23 mouse cellular contexts compared by ENCODE assay signal in genomic region chr6:101281644-101282043, GRCm38 (mm10).
A peak's percentile ranks its signal among the peaks of the same experiment; 100 is the strongest.
DNase-seq lines count a peak whose midpoint lies in the region; ATAC-seq and TF ChIP-seq lines count a peak whose summit lies in the region.
"Had no signal": no experiment of that assay in that cellular context is flagged by ENCODE, and none has a peak within 500 bp of the region (broad histone marks: within the 10 kb centered on the region; RNA-seq: fewer than 3 reads in every experiment).

No protein-coding gene starts in this region.

- TF ChIP-seq POLR2A in limb, embryonic 14.5 days (IDR thresholded peaks at IDR 0.05; ENCODE audit: borderline replicate concordance, extremely low read depth, insufficient read depth, insufficient read length) = no peak

- DNase-seq in forebrain, embryonic 10.5 days (ENCODE audit: extremely low spot score, low spot score) = no peak
- peak; percentile 68 for DNase-seq in lung, embryonic 14.5 days
- DNase-seq in lung, postnatal 4 days = no peak
- DNase-seq in midbrain, embryonic 14.5 days = peak; percentile 39
- no peak for DNase-seq in midbrain, postnatal 0 days (ENCODE audit: low spot score)
- DNase-seq in limb, embryonic 14.5 days (ENCODE audit: low spot score) = peak; percentile 34
- no peak for DNase-seq in layer of hippocampus, postnatal 14 days (ENCODE audit: low spot score in 2 of 2)
- DNase-seq: adrenal gland, postnatal 10 days; cerebellum, adult 9-11 months; gastrocnemius, postnatal 36 days; heart, postnatal 36 days; kidney, adult 11 months; lung, postnatal 36 days; right cerebral cortex, postnatal 25 days; thymus, adult 2 months had no signal

- no peak overlapping the region for H3K27ac ChIP-seq in forebrain, embryonic 13.5 days
- no peak overlapping the region for H3K27ac ChIP-seq in forebrain, embryonic 10.5 days
- H3K27ac ChIP-seq in lung, embryonic 14.5 days (ENCODE audit: low read depth) = 0 out of 2 replicates have a peak overlapping the region, but pooled peaks have one; percentile 19
- H3K27ac ChIP-seq in midbrain, embryonic 14.5 days (replicated peaks; ENCODE audit: low read depth, low read length) = no peak overlapping the region
- H3K27ac ChIP-seq in midbrain, postnatal 0 days (ENCODE audit: low read depth, low read length) = no peak overlapping the region
- H3K27ac ChIP-seq in limb, embryonic 14.5 days (replicated peaks; ENCODE audit: low read depth, low read length) = no peak overlapping the region
- H3K27ac ChIP-seq: hindbrain, embryonic 14.5 days; kidney, postnatal 0 days had no signal

- no peak overlapping the region for H3K4me3 ChIP-seq in forebrain, embryonic 13.5 days
- no peak overlapping the region for H3K4me3 ChIP-seq in forebrain, embryonic 10.5 days
- no peak overlapping the region for H3K4me3 ChIP-seq in lung, embryonic 14.5 days (ENCODE audit: low read depth, low read length)
- H3K4me3 ChIP-seq in midbrain, embryonic 14.5 days (replicated peaks; ENCODE audit: low read depth, low read length) = no peak overlapping the region
- H3K4me3 ChIP-seq in midbrain, postnatal 0 days (ENCODE audit: low read depth, low read length) = no peak overlapping the region
- H3K4me3 ChIP-seq in limb, embryonic 14.5 days (replicated peaks; ENCODE audit: low read length) = no peak overlapping the region
- H3K4me3 ChIP-seq: myocyte had no signal

- WGBS in forebrain, embryonic 13.5 days = 3% methylated on average over 3 of the region's 3 CpGs
- WGBS in forebrain, embryonic 10.5 days = 21% methylated on average over 3 of the region's 3 CpGs
- 31% methylated on average over 3 of the region's 3 CpGs for WGBS in lung, embryonic 14.5 days
- 6% methylated on average over 3 of the region's 3 CpGs for WGBS in midbrain, embryonic 14.5 days
- whole genome bisulfite sequencing in midbrain, postnatal 0 days = 20% methylated on average over 3 of the region's 3 CpGs
- 23% methylated on average over 3 of the region's 3 CpGs for WGBS in limb, embryonic 14.5 days

- H3K4me2 ChIP-seq in forebrain, embryonic 13.5 days = no peak overlapping the region
- no peak overlapping the region; the same call in 1 of the 2 replicates for H3K4me2 ChIP-seq in lung, embryonic 14.5 days
- no peak overlapping the region for H3K4me2 ChIP-seq in midbrain, embryonic 14.5 days (ENCODE audit: low read length)
- no peak overlapping the region for H3K4me2 ChIP-seq in midbrain, postnatal 0 days (ENCODE audit: low read depth, low read length, poor library complexity, severe bottlenecking)
- H3K4me2 ChIP-seq in limb, embryonic 14.5 days (replicated peaks; ENCODE audit: low read depth, low read length, severe bottlenecking) = no peak overlapping the region; the same call in 1 of the 2 replicates
- H3K4me2 ChIP-seq: hindbrain, embryonic 14.5 days; liver, embryonic 11.5 days had no signal

- no peak overlapping the region for H3K9ac ChIP-seq in forebrain, embryonic 13.5 days
- no peak overlapping the region for H3K9ac ChIP-seq in lung, embryonic 14.5 days
- no peak overlapping the region for H3K9ac ChIP-seq in midbrain, embryonic 14.5 days (replicated peaks; ENCODE audit: low read length)
- no peak overlapping the region for H3K9ac ChIP-seq in midbrain, postnatal 0 days (replicated peaks; ENCODE audit: low read length, poor library complexity, severe bottlenecking)
- H3K9ac ChIP-seq in limb, embryonic 14.5 days (ENCODE audit: low read depth, low read length, severe bottlenecking) = no peak overlapping the region
- H3K9ac ChIP-seq: forebrain, postnatal 0 days; hindbrain, embryonic 14.5 days had no signal

- no peak for TF ChIP-seq CTCF in lung, embryonic 14.5 days (IDR thresholded peaks at IDR 0.05; ENCODE audit: low read depth)
- no peak for TF ChIP-seq CTCF in midbrain, postnatal 0 days (IDR thresholded peaks at IDR 0.05)

- 0 out of 2 replicates have a peak, but pooled peaks have one; percentile 26 for ATAC-seq in forebrain, embryonic 13.5 days
- peak; percentile 25; the same call in 1 of the 2 replicates for ATAC-seq in lung, embryonic 14.5 days (ENCODE audit: insufficient read depth)
- ATAC-seq in midbrain, embryonic 14.5 days (ENCODE audit: low FRiP score, low TSS enrichment) = no peak
- no peak for ATAC-seq in midbrain, postnatal 0 days (ENCODE audit: low FRiP score)
- no peak for ATAC-seq in limb, embryonic 14.5 days (ENCODE audit: low FRiP score, low read depth)
- ATAC-seq: activated CD4-positive, CD25-positive, alpha-beta regulatory T cell, adult 4 months; CD4-positive, CD25-positive, alpha-beta regulatory T cell, adult 4 months had no signal

- peaks cover 42% of the 10 kb centered on the region for H3K27me3 ChIP-seq in forebrain, embryonic 13.5 days
- peaks cover 67% of the 10 kb centered on the region for H3K27me3 ChIP-seq in forebrain, embryonic 10.5 days (ENCODE audit: poor library complexity, severe bottlenecking)
- H3K27me3 ChIP-seq in lung, embryonic 14.5 days (ENCODE audit: insufficient read depth, low read length) = no peaks in the 10 kb centered on the region
- H3K27me3 ChIP-seq in midbrain, embryonic 14.5 days (ENCODE audit: control insufficient read depth, insufficient read depth, low read length) = peaks cover 5% of the 10 kb centered on the region; the same call in 1 of the 2 replicates
- no peaks in the 10 kb centered on the region for H3K27me3 ChIP-seq in midbrain, postnatal 0 days (ENCODE audit: insufficient read depth, low read length)
- H3K27me3 ChIP-seq in limb, embryonic 14.5 days (ENCODE audit: control insufficient read depth, insufficient read depth, low read length) = no peaks in the 10 kb centered on the region

- peaks cover 46% of the 10 kb centered on the region for H3K4me1 ChIP-seq in forebrain, embryonic 13.5 days
- peaks cover 74% of the 10 kb centered on the region for H3K4me1 ChIP-seq in forebrain, embryonic 10.5 days
- peaks cover 41% of the 10 kb centered on the region for H3K4me1 ChIP-seq in lung, embryonic 14.5 days (ENCODE audit: insufficient read depth)
- H3K4me1 ChIP-seq in midbrain, embryonic 14.5 days (ENCODE audit: control insufficient read depth, insufficient read depth, low read length) = peaks cover 11% of the 10 kb centered on the region; the same call in 1 of the 2 replicates
- H3K4me1 ChIP-seq in midbrain, postnatal 0 days (ENCODE audit: insufficient read depth, low read length) = peaks cover 11% of the 10 kb centered on the region
- peaks cover 66% of the 10 kb centered on the region for H3K4me1 ChIP-seq in limb, embryonic 14.5 days (ENCODE audit: control insufficient read depth, insufficient read depth, low read length)

- H3K9me3 ChIP-seq in forebrain, embryonic 13.5 days (replicated peaks) = no peaks in the 10 kb centered on the region
- no peaks in the 10 kb centered on the region for H3K9me3 ChIP-seq in forebrain, embryonic 10.5 days
- H3K9me3 ChIP-seq in lung, embryonic 14.5 days (ENCODE audit: low read depth, low read length) = no peaks in the 10 kb centered on the region
- no peaks in the 10 kb centered on the region for H3K9me3 ChIP-seq in midbrain, embryonic 14.5 days (ENCODE audit: control insufficient read depth, low read length)
- H3K9me3 ChIP-seq in midbrain, postnatal 0 days (ENCODE audit: low read length) = no peaks in the 10 kb centered on the region
- no peaks in the 10 kb centered on the region for H3K9me3 ChIP-seq in limb, embryonic 14.5 days (ENCODE audit: control insufficient read depth, low read length)

- no peaks in the 10 kb centered on the region for H3K36me3 ChIP-seq in forebrain, embryonic 13.5 days (ENCODE audit: poor library complexity, severe bottlenecking)
- no peaks in the 10 kb centered on the region for H3K36me3 ChIP-seq in forebrain, embryonic 10.5 days (replicated peaks)
- H3K36me3 ChIP-seq in lung, embryonic 14.5 days (ENCODE audit: insufficient read depth) = no peaks in the 10 kb centered on the region
- no peaks in the 10 kb centered on the region for H3K36me3 ChIP-seq in midbrain, embryonic 14.5 days (ENCODE audit: control insufficient read depth, insufficient read depth, low read length)
- H3K36me3 ChIP-seq in midbrain, postnatal 0 days (ENCODE audit: insufficient read depth, low read length) = no peaks in the 10 kb centered on the region
- no peaks in the 10 kb centered on the region for H3K36me3 ChIP-seq in limb, embryonic 14.5 days (ENCODE audit: control insufficient read depth, insufficient read depth, low read length)

Comparison
In these comparisons a context has a peak if more than half of its experiments do, and no peak if none do; other contexts are left out.
1. DNase-seq: peak in lung, embryonic 14.5 days (single experiment), midbrain, embryonic 14.5 days (single experiment) and limb, embryonic 14.5 days (single experiment); none in forebrain, embryonic 10.5 days (single experiment), lung, postnatal 4 days (0 of 2), midbrain, postnatal 0 days (single experiment) and layer of hippocampus, postnatal 14 days (0 of 2).
2. ATAC-seq: peak in forebrain, embryonic 13.5 days (single experiment) and lung, embryonic 14.5 days (single experiment); none in midbrain, embryonic 14.5 days (single experiment), midbrain, postnatal 0 days (single experiment) and limb, embryonic 14.5 days (single experiment).